Comparison of ENCODE assay signal across 11 mouse cellular contexts in the genomic region with DNA sequence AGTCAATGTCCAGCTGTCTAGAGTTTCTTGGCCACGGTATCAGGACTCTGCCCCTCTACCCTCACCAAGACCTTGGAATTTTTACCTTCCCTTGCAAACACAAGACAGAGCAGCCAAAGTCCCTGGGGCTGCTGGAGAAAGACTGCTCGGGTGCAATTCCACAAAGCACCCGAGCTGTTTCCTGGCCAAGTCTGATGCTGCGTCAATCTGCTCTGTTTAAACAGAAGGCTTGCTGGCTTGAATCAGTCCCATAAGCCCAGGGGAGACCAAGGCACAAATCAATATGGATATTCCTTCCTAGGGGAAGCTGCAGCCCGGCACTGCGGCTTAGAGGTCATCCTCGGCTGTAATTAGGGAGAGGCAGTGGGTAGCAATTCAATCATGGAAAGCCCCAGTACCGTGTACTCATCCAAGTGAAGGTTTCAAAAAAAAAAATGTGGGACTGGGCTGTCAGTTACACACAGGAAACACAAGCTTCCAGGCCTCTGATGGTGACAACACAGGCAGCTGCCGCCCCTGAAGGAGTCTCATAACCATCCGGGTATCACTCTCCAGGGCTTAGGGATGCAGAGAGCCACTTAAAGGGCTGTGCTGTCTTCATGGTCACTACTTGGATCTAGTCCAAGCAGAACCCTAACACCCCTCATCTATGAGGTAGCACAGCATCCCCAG. TPM values are rescaled to one million over a fixed set of nuclear protein-coding genes. Genes with fewer than 3 reads are reported as not detected.
A peak's percentile ranks its signal among the peaks of the same experiment; 100 is the strongest.
DNase-seq lines count a peak whose midpoint lies in the region; ATAC-seq and TF ChIP-seq lines count a peak whose summit lies in the region.
"Had no signal": no experiment of that assay in that cellular context is flagged by ENCODE, and none has a peak within 500 bp of the region (broad histone marks: within the 10 kb centered on the region; RNA-seq: fewer than 3 reads in every experiment).

No protein-coding gene starts in this region.

- H3K27me3 ChIP-seq in cerebellum, adult 2 months (ENCODE audit: control insufficient read depth, insufficient read depth, low read length) = no peaks in the 10 kb centered on the region
- H3K27me3 ChIP-seq in hindbrain, embryonic 10.5 days (ENCODE audit: insufficient read depth, poor library complexity, severe bottlenecking) = no peaks in the 10 kb centered on the region
- no peaks in the 10 kb centered on the region for H3K27me3 ChIP-seq in midbrain, embryonic 11.5 days (ENCODE audit: control insufficient read depth, insufficient read depth, low read length)
- H3K27me3 ChIP-seq in stomach, postnatal 0 days (ENCODE audit: control insufficient read depth, insufficient read depth, low read length) = no peaks in the 10 kb centered on the region
- H3K27me3 ChIP-seq: limb, embryonic 15.5 days had no signal

- 10% methylated on average over 10 of the region's 10 CpGs for WGBS in cerebellum, adult 2 months
- 68% methylated on average over 10 of the region's 10 CpGs for WGBS in hindbrain, embryonic 10.5 days
- 61% methylated on average over 10 of the region's 10 CpGs for WGBS in midbrain, embryonic 11.5 days
- 63% methylated on average over 10 of the region's 10 CpGs for WGBS in stomach, postnatal 0 days

- H3K4me3 ChIP-seq in gastrocnemius, adult 2 months = no peak overlapping the region
- H3K4me3 ChIP-seq in cerebellum, adult 2 months (replicated peaks; ENCODE audit: insufficient read depth, low read depth, low read length) = no peak overlapping the region
- no peak overlapping the region for H3K4me3 ChIP-seq in hindbrain, embryonic 10.5 days
- H3K4me3 ChIP-seq in midbrain, embryonic 11.5 days (ENCODE audit: low read depth, low read length) = no peak overlapping the region
- no peak overlapping the region for H3K4me3 ChIP-seq in stomach, postnatal 0 days (ENCODE audit: low read depth, low read length)
- H3K4me3 ChIP-seq: limb, embryonic 15.5 days had no signal

- 0 out of 2 replicates have a peak overlapping the region, but pooled peaks have one; percentile 38 for H3K27ac ChIP-seq in gastrocnemius, adult 2 months
- H3K27ac ChIP-seq in cerebellum, adult 2 months (ENCODE audit: insufficient read depth, low read length) = peak overlapping the region; percentile 71
- H3K27ac ChIP-seq in hindbrain, embryonic 10.5 days = peak overlapping the region; percentile 74
- H3K27ac ChIP-seq in midbrain, embryonic 11.5 days (ENCODE audit: low read depth, low read length) = peak overlapping the region; percentile 37; the same call in 1 of the 2 replicates
- H3K27ac ChIP-seq in stomach, postnatal 0 days (replicated peaks) = no peak overlapping the region
- H3K27ac ChIP-seq: limb, embryonic 15.5 days; macrophage had no signal

- no peak overlapping the region for H3K4me2 ChIP-seq in midbrain, embryonic 11.5 days
- no peak overlapping the region for H3K4me2 ChIP-seq in stomach, postnatal 0 days (replicated peaks; ENCODE audit: low read depth)
- H3K4me2 ChIP-seq: limb, embryonic 15.5 days had no signal

- no peak for TF ChIP-seq POLR2A in cerebellum, adult 2 months (IDR thresholded peaks at IDR 0.05; ENCODE audit: borderline replicate concordance, insufficient read depth, low read length)

- H3K9ac ChIP-seq in midbrain, embryonic 11.5 days (ENCODE audit: low read length) = no peak overlapping the region
- no peak overlapping the region for H3K9ac ChIP-seq in stomach, postnatal 0 days (ENCODE audit: low read length)
- H3K9ac ChIP-seq: limb, embryonic 15.5 days had no signal

- intact Hi-C loops in gastrocnemius, adult 2 months (cut with DNase I) = loop anchor here (5.0 kb wide), 1 partner anchor 38 kb away; no protein-coding TSS in a partner anchor

- peak; percentile 39 for ATAC-seq in midbrain, embryonic 11.5 days (ENCODE audit: low FRiP score)
- no peak for ATAC-seq in stomach, postnatal 0 days (ENCODE audit: low FRiP score, low TSS enrichment)

- no peak for TF ChIP-seq EP300 in stomach, postnatal 0 days (optimal IDR thresholded peaks at IDR 0.05)

- no peak for TF ChIP-seq CTCF in gastrocnemius, adult 2 months (IDR thresholded peaks at IDR 0.05)
- TF ChIP-seq CTCF in cerebellum, adult 2 months (IDR thresholded peaks at IDR 0.05; ENCODE audit: borderline replicate concordance, insufficient read depth, low read depth, low read length) = no peak
- no peak for TF ChIP-seq CTCF in stomach, postnatal 0 days (IDR thresholded peaks at IDR 0.05; ENCODE audit: low read depth)

- no peaks in the 10 kb centered on the region for H3K9me3 ChIP-seq in hindbrain, embryonic 10.5 days
- no peaks in the 10 kb centered on the region for H3K9me3 ChIP-seq in midbrain, embryonic 11.5 days (ENCODE audit: control insufficient read depth, low read length)
- no peaks in the 10 kb centered on the region for H3K9me3 ChIP-seq in stomach, postnatal 0 days (ENCODE audit: control insufficient read depth, low read length)
- H3K9me3 ChIP-seq: limb, embryonic 15.5 days had no signal

- H3K36me3 ChIP-seq in hindbrain, embryonic 10.5 days = peaks cover 59% of the 10 kb centered on the region
- H3K36me3 ChIP-seq in midbrain, embryonic 11.5 days (ENCODE audit: control insufficient read depth, insufficient read depth, low read length) = no peaks in the 10 kb centered on the region
- H3K36me3 ChIP-seq in stomach, postnatal 0 days (ENCODE audit: control insufficient read depth, insufficient read depth, low read length) = peaks cover 9% of the 10 kb centered on the region; the same call in 1 of the 2 replicates
- H3K36me3 ChIP-seq: limb, embryonic 15.5 days had no signal

- H3K4me1 ChIP-seq in cerebellum, adult 2 months (ENCODE audit: control insufficient read depth, insufficient read depth, low read length) = peaks cover 31% of the 10 kb centered on the region
- H3K4me1 ChIP-seq in hindbrain, embryonic 10.5 days (replicated peaks) = peaks cover 68% of the 10 kb centered on the region
- peaks cover 52% of the 10 kb centered on the region for H3K4me1 ChIP-seq in midbrain, embryonic 11.5 days (ENCODE audit: control insufficient read depth, insufficient read depth, low read length)
- H3K4me1 ChIP-seq in stomach, postnatal 0 days (replicated peaks; ENCODE audit: control insufficient read depth, insufficient read depth) = no peaks in the 10 kb centered on the region

- DNase-seq in gastrocnemius, adult 2 months = no peak
- no peak for DNase-seq in gastrocnemius, postnatal 4 days (ENCODE audit: low spot score in 2 of 2)
- peak; percentile 62 to 74 for DNase-seq in cerebellum, adult 2 months
- no peak for DNase-seq in hindbrain, embryonic 10.5 days (ENCODE audit: low spot score)
- DNase-seq in midbrain, embryonic 11.5 days (ENCODE audit: low spot score, missing footprints) = no peak
- no peak for DNase-seq in ovary, postnatal 10 days (ENCODE audit: low spot score)
- DNase-seq in stomach, postnatal 0 days (ENCODE audit: low spot score) = no peak
- DNase-seq in frontal cortex, postnatal 36 days (ENCODE audit: low spot score in 2 of 2) = no peak

RNA-seq across cellular contexts. Expression of a gene that starts 48.6 kb away (rescaled TPM):
- under 1 TPM; 0.15 to 0.33 TPM for total RNA-seq in gastrocnemius, adult 2 months (2021)
- total RNA-seq in gastrocnemius, postnatal 4 days (2021) = 1 to 10 TPM; 6.5 to 8.0 TPM
- polyA plus RNA-seq in cerebellum, adult 2 months (2012; rRNA removed) = 77.9 and 95.3 TPM in 2 replicates
- polyA plus RNA-seq in hindbrain, embryonic 10.5 days (2016; fragmentation: Nextera tagmentation; extraction: Ambion mirVana) = 87.4 and 92.5 TPM in 2 replicates
- 85.3 and 92.0 TPM in 2 replicates for polyA plus RNA-seq in midbrain, embryonic 11.5 days (2014; fragmentation: Nextera tagmentation; extraction: Ambion mirVana)
- polyA plus RNA-seq in stomach, postnatal 0 days (2015; fragmentation: Nextera tagmentation; extraction: Ambion mirVana) = 60.8 and 67.1 TPM in 2 replicates
- total RNA-seq: hematopoietic stem cell, adult 5-6 weeks had no signal
- polyA plus RNA-seq: macrophage had no signal

RNA-seq across cellular contexts. Expression of a gene that starts 49.6 kb away (rescaled TPM):
- total RNA-seq in gastrocnemius, adult 2 months (2021) = 10 to 100 TPM; 18.7 to 23.0 TPM
- total RNA-seq in gastrocnemius, postnatal 4 days (2021) = 10 to 100 TPM; 46.8 to 57.3 TPM
- polyA plus RNA-seq in cerebellum, adult 2 months (2012; rRNA removed) = 96.2 and 111 TPM in 2 replicates
- polyA plus RNA-seq in hindbrain, embryonic 10.5 days (2016; fragmentation: Nextera tagmentation; extraction: Ambion mirVana) = 119 and 123 TPM in 2 replicates
- polyA plus RNA-seq in midbrain, embryonic 11.5 days (2014; fragmentation: Nextera tagmentation; extraction: Ambion mirVana) = 118 and 131 TPM in 2 replicates
- polyA plus RNA-seq in stomach, postnatal 0 days (2015; fragmentation: Nextera tagmentation; extraction: Ambion mirVana) = 48.6 and 55.6 TPM in 2 replicates

Comparison
In these comparisons a context has a peak if more than half of its experiments do, and no peak if none do; other contexts are left out.
1. DNase-seq: peak in cerebellum, adult 2 months (2 of 2); none in gastrocnemius, adult 2 months (single experiment), gastrocnemius, postnatal 4 days (0 of 2), hindbrain, embryonic 10.5 days (single experiment), midbrain, embryonic 11.5 days (single experiment), ovary, postnatal 10 days (single experiment), stomach, postnatal 0 days (single experiment) and frontal cortex, postnatal 36 days (0 of 2).